ENCODE assay signal across 11 mouse cellular contexts in the genomic region with DNA sequence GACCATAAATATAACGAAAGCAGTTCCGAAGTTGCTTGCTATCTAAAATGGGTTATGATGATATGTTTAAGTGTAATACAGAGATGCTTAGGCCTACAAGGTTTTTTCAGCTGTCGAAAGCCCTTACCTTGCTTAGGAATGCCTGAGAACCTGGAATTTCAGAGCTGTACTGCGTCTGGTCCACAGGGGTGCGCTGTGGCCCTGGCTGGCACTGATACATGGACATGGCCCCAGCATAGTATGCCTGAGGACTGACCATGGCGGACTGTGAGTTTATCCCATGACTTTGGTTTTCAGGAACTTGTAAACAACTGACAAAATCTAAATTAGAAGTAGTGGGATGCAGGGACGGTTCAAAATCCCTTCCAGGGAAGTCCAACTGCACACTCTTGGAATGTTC. TPM values are rescaled to one million over a fixed set of nuclear protein-coding genes. Genes with fewer than 3 reads are reported as not detected.
A peak's percentile ranks its signal among the peaks of the same experiment; 100 is the strongest.
DNase-seq lines count a peak whose midpoint lies in the region; ATAC-seq and TF ChIP-seq lines count a peak whose summit lies in the region.
"Had no signal": no experiment of that assay in that cellular context is flagged by ENCODE, and none has a peak within 500 bp of the region (broad histone marks: within the 10 kb centered on the region; RNA-seq: fewer than 3 reads in every experiment).

No protein-coding gene starts in this region.

- DNase-seq in liver, postnatal 0 days, result peak; percentile 30
- DNase-seq in liver, result no peak
- peak; percentile 70 for DNase-seq in R1 (ENCODE audit: low read depth, low spot score)
- peak; percentile 22 to 31 for DNase-seq in lung, postnatal 4 days
- no peak for DNase-seq in adrenal gland, adult 8-10 months
- no peak for DNase-seq in limb, embryonic 10.5 days (ENCODE audit: low spot score)
- DNase-seq: adrenal gland, postnatal 25 days; cerebellum, adult 9-10 months; heart, postnatal 36 days had no signal

- no peaks in the 10 kb centered on the region for H3K27me3 ChIP-seq in heart, embryonic 14.5 days (ENCODE audit: control insufficient read depth, insufficient read depth, low read length)
- no peaks in the 10 kb centered on the region for H3K27me3 ChIP-seq in heart, embryonic 12.5 days (replicated peaks)
- no peaks in the 10 kb centered on the region for H3K27me3 ChIP-seq in liver, postnatal 0 days (ENCODE audit: insufficient read depth, low read length)
- H3K27me3 ChIP-seq in limb, embryonic 10.5 days (ENCODE audit: low read depth, poor library complexity, severe bottlenecking), result no peaks in the 10 kb centered on the region

- no peak for ATAC-seq in heart, embryonic 14.5 days (ENCODE audit: insufficient number of reproducible peaks, insufficient read depth, low FRiP score, low read depth)
- no peak for ATAC-seq in heart, embryonic 12.5 days (ENCODE audit: insufficient number of reproducible peaks, low FRiP score)
- no peak for ATAC-seq in liver, postnatal 0 days

- TF ChIP-seq EP300 in liver, postnatal 0 days (IDR thresholded peaks at IDR 0.05; ENCODE audit: low read depth), result no peak

- WGBS in heart, embryonic 14.5 days, result 81% methylated on average over 7 of the region's 7 CpGs
- whole genome bisulfite sequencing in heart, embryonic 12.5 days, result 78% methylated on average over 7 of the region's 7 CpGs
- 82% methylated on average over 7 of the region's 7 CpGs for WGBS in liver, postnatal 0 days (ENCODE audit: insufficient replicate concordance)
- WGBS in limb, embryonic 10.5 days, result 89% methylated on average over 7 of the region's 7 CpGs

- no peak overlapping the region for H3K4me3 ChIP-seq in heart, embryonic 14.5 days (ENCODE audit: control insufficient read depth in 1 of 2, insufficient read depth in 1 of 2, low read depth in 1 of 2, low read length in 2 of 2)
- H3K4me3 ChIP-seq in heart, embryonic 12.5 days, result no peak overlapping the region
- H3K4me3 ChIP-seq in liver, postnatal 0 days (ENCODE audit: low read depth, low read length), result no peak overlapping the region
- H3K4me3 ChIP-seq in limb, embryonic 10.5 days, result no peak overlapping the region

- H3K36me3 ChIP-seq in heart, embryonic 14.5 days (ENCODE audit: control insufficient read depth, insufficient read depth, low read length), result no peaks in the 10 kb centered on the region
- H3K36me3 ChIP-seq in heart, embryonic 12.5 days, result peaks cover 8% of the 10 kb centered on the region
- peaks cover 29% of the 10 kb centered on the region for H3K36me3 ChIP-seq in liver, postnatal 0 days (replicated peaks; ENCODE audit: insufficient read depth, low read length)
- H3K36me3 ChIP-seq in limb, embryonic 10.5 days, result no peaks in the 10 kb centered on the region

- peak; percentile 59 for TF ChIP-seq CTCF in liver, postnatal 0 days (IDR thresholded peaks at IDR 0.05; ENCODE audit: low read depth)

- no peaks in the 10 kb centered on the region for H3K9me3 ChIP-seq in heart, embryonic 14.5 days (ENCODE audit: control insufficient read depth, low read length)
- H3K9me3 ChIP-seq in heart, embryonic 12.5 days (replicated peaks), result no peaks in the 10 kb centered on the region
- H3K9me3 ChIP-seq in liver, postnatal 0 days (ENCODE audit: low read length), result no peaks in the 10 kb centered on the region
- no peaks in the 10 kb centered on the region for H3K9me3 ChIP-seq in limb, embryonic 10.5 days (replicated peaks)

- no peak overlapping the region for H3K9ac ChIP-seq in heart, embryonic 14.5 days (ENCODE audit: low read length)
- H3K9ac ChIP-seq in heart, embryonic 12.5 days, result no peak overlapping the region
- no peak overlapping the region for H3K9ac ChIP-seq in liver, postnatal 0 days (replicated peaks)

- peak overlapping the region; percentile 1; the same call in 1 of the 2 replicates for H3K4me2 ChIP-seq in heart, embryonic 14.5 days (ENCODE audit: low read length)
- no peak overlapping the region for H3K4me2 ChIP-seq in heart, embryonic 12.5 days
- H3K4me2 ChIP-seq in liver, postnatal 0 days (ENCODE audit: low read depth, low read length), result no peak overlapping the region

- no peaks in the 10 kb centered on the region for H3K4me1 ChIP-seq in heart, embryonic 14.5 days (ENCODE audit: control insufficient read depth in 2 of 2, insufficient read depth in 2 of 2, low read length in 2 of 2)
- H3K4me1 ChIP-seq in heart, embryonic 12.5 days (replicated peaks), result no peaks in the 10 kb centered on the region
- H3K4me1 ChIP-seq in liver, postnatal 0 days (ENCODE audit: insufficient read depth), result no peaks in the 10 kb centered on the region
- peaks cover 6% of the 10 kb centered on the region for H3K4me1 ChIP-seq in limb, embryonic 10.5 days

- no peak overlapping the region for H3K27ac ChIP-seq in heart, embryonic 14.5 days (replicated peaks in 1 of 2; ENCODE audit: control insufficient read depth in 1 of 2, insufficient read depth in 1 of 2, low read depth in 2 of 2, low read length in 2 of 2)
- H3K27ac ChIP-seq in heart, embryonic 12.5 days (ENCODE audit: poor library complexity, severe bottlenecking), result no peak overlapping the region
- no peak overlapping the region for H3K27ac ChIP-seq in liver, postnatal 0 days (ENCODE audit: low read depth)
- no peak overlapping the region for H3K27ac ChIP-seq in limb, embryonic 10.5 days

RNA-seq across cellular contexts. Expression of a gene that starts 31.3 kb away (rescaled TPM):
- 2.2 and 2.4 TPM in 2 replicates for polyA plus RNA-seq in heart, embryonic 14.5 days (2014; fragmentation: Nextera tagmentation; extraction: Ambion mirVana)
- polyA plus RNA-seq in heart, embryonic 12.5 days (2016; fragmentation: Nextera tagmentation; extraction: Ambion mirVana), result 2.2 and 2.6 TPM in 2 replicates
- polyA plus RNA-seq in liver, postnatal 0 days (2015; fragmentation: Nextera tagmentation; extraction: Ambion mirVana), result 3.6 and 6.2 TPM in 2 replicates
- 1 to 10 TPM; 2.9 to 5.6 (median 4.0) TPM for total RNA-seq in adrenal gland, adult 8-10 months (2022)
- 0.75 and 1.2 TPM in 2 replicates for polyA plus RNA-seq in limb, embryonic 10.5 days (2016; fragmentation: Nextera tagmentation; extraction: Ambion mirVana)

Comparison
In these comparisons a context has a peak if more than half of its experiments do, and no peak if none do; other contexts are left out.
1. DNase-seq: peak in liver, postnatal 0 days (single experiment), R1 (single experiment) and lung, postnatal 4 days (2 of 2); none in liver (single experiment), adrenal gland, adult 8-10 months (single experiment) and limb, embryonic 10.5 days (single experiment).